Mouse (Mus musculus): ENCODE data around the gene Fam205c. TPM values are rescaled to one million over a fixed set of nuclear protein-coding genes. Genes with fewer than 3 reads are reported as not detected.
"Not testable (repeated sequence)": the region's sequence is repeated elsewhere in the genome, so short reads cannot be mapped to it uniquely, and the experiment has no call there.

The Fam205c gene
- polyA plus RNA-seq, 1 experiment from 2014 or later: 2.4 TPM

DNA sequence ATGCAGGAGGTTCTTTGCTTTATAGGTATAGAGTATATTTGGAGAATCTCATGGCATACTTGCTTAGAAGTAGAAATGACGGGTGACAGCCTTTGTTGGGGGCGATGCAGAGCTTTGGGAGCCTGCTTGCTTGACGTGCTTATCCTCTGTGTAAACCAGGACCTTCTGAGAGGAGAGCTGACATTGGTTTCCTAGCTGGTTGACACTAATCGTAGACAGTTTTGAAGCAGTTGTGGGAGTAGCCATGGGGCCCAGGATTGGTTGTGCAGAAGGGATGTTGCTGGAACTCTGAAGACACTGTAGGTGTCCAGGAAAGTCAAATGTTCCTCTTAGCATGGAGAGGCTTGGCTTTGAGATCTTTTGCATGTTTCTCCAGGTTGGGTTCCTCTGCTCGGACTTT lies 5.8 kb downstream of the Fam205c start:
- ATAC-seq (ENCODE audit: low FRiP score): no peak

GRCm38 (mm10) chr4:42867390-42867789 lies 6.6 kb downstream of the Fam205c start:
- Histone ChIP-seq H3K4me1 (replicated peaks; ENCODE audit: control insufficient read depth, insufficient read depth, low read length) (no peaks in the 10 kb centered on the region), H3K4me2 (replicated peaks) (no peak overlapping the region), H3K27ac (no peak overlapping the region), H3K27me3 (ENCODE audit: control insufficient read depth, insufficient read depth, low read length) (no peaks in the 10 kb centered on the region), H3K36me3 (replicated peaks; ENCODE audit: control insufficient read depth, insufficient read depth) (no peaks in the 10 kb centered on the region), H3K9me3 (ENCODE audit: control insufficient read depth, low read length) (no peaks in the 10 kb centered on the region), H3K4me3 (replicated peaks; ENCODE audit: low read length) (no peak overlapping the region), H3K9ac (no peak overlapping the region)
- no peak for ATAC-seq (ENCODE audit: low FRiP score)
- 75% methylated on average over 3 of the region's 3 CpGs for whole genome bisulfite sequencing
- no peak for DNase-seq (ENCODE audit: low spot score)

More for the DNA sequence above, 5.8 kb downstream of the Fam205c start:
- no peaks in the 10 kb centered on the region for H3K4me1 ChIP-seq (replicated peaks; ENCODE audit: control insufficient read depth, insufficient read depth, low read length)
- DNase-seq (ENCODE audit: low spot score): no peak
- H3K27ac ChIP-seq: no peak overlapping the region
- no peaks in the 10 kb centered on the region for H3K27me3 ChIP-seq (ENCODE audit: control insufficient read depth, insufficient read depth, low read length)
- H3K4me2 ChIP-seq (replicated peaks): no peak overlapping the region
- H3K9ac ChIP-seq: no peak overlapping the region
- H3K9me3 ChIP-seq (ENCODE audit: control insufficient read depth, low read length): no peaks in the 10 kb centered on the region
- H3K36me3 ChIP-seq (replicated peaks; ENCODE audit: control insufficient read depth, insufficient read depth): no peaks in the 10 kb centered on the region
- H3K4me3 ChIP-seq (replicated peaks; ENCODE audit: low read length): no peak overlapping the region
- WGBS: 89% methylated on average over 5 of the region's 5 CpGs

- H3K4me1 ChIP-seq (replicated peaks; ENCODE audit: control insufficient read depth, insufficient read depth, low read length); H3K27ac ChIP-seq; H3K9ac ChIP-seq; DNase-seq (ENCODE audit: low spot score); H3K27me3 ChIP-seq (ENCODE audit: control insufficient read depth, insufficient read depth, low read length); H3K4me3 ChIP-seq (replicated peaks; ENCODE audit: low read length); ATAC-seq (ENCODE audit: low FRiP score); H3K9me3 ChIP-seq (ENCODE audit: control insufficient read depth, low read length); H3K36me3 ChIP-seq (replicated peaks; ENCODE audit: control insufficient read depth, insufficient read depth); H3K4me2 ChIP-seq (replicated peaks): not testable (repeated sequence)
- 84% methylated on average over 5 of the region's 5 CpGs for WGBS
Observed at GRCm38 (mm10) chr4:42863487-42863886, 10.5 kb downstream of the Fam205c start.

GRCm38 (mm10) chr4:42860483-42860882 lies 13.6 kb downstream of the Fam205c start:
- not testable (repeated sequence) for H3K9me3 ChIP-seq (ENCODE audit: control insufficient read depth, low read length); ATAC-seq (ENCODE audit: low FRiP score); H3K9ac ChIP-seq; H3K36me3 ChIP-seq (replicated peaks; ENCODE audit: control insufficient read depth, insufficient read depth); DNase-seq (ENCODE audit: low spot score); H3K4me1 ChIP-seq (replicated peaks; ENCODE audit: control insufficient read depth, insufficient read depth, low read length); H3K27ac ChIP-seq; H3K4me3 ChIP-seq (replicated peaks; ENCODE audit: low read length); H3K27me3 ChIP-seq (ENCODE audit: control insufficient read depth, insufficient read depth, low read length); H3K4me2 ChIP-seq (replicated peaks)
- WGBS: 94% methylated on average over 9 of the region's 9 CpGs

DNA sequence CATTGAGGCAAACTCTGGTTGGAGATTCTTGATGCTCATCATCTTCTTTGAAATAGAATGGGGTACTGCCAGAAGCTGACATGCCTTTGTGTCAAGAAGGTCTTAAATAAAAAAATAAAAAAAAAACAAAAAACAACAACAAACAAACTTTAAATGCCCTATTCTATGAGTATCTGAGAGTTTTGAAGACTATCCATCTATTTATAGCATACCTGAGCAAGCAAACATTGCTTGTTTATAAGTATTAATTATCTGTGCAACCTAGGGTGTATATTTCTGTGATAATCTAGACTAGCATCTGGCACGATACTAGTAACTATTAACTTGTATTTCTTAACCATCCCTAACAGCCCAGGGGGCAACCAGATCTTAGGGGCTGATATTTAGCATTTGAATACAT lies 17.4 kb downstream of the Fam205c start, which contains the start of gene Gm12394:
Gene Gm12394 (minus strand): TSS at position 101 of the 400 bp plus-strand sequence.
- not testable (repeated sequence) for H3K27ac ChIP-seq; H3K36me3 ChIP-seq (replicated peaks; ENCODE audit: control insufficient read depth, insufficient read depth); H3K9ac ChIP-seq; ATAC-seq (ENCODE audit: low FRiP score); H3K27me3 ChIP-seq (ENCODE audit: control insufficient read depth, insufficient read depth, low read length); H3K4me3 ChIP-seq (replicated peaks; ENCODE audit: low read length); H3K4me2 ChIP-seq (replicated peaks); H3K4me1 ChIP-seq (replicated peaks; ENCODE audit: control insufficient read depth, insufficient read depth, low read length); H3K9me3 ChIP-seq (ENCODE audit: control insufficient read depth, low read length); DNase-seq (ENCODE audit: low spot score)
- 93% methylated on average over 1 of the region's 1 CpGs for WGBS

DNA sequence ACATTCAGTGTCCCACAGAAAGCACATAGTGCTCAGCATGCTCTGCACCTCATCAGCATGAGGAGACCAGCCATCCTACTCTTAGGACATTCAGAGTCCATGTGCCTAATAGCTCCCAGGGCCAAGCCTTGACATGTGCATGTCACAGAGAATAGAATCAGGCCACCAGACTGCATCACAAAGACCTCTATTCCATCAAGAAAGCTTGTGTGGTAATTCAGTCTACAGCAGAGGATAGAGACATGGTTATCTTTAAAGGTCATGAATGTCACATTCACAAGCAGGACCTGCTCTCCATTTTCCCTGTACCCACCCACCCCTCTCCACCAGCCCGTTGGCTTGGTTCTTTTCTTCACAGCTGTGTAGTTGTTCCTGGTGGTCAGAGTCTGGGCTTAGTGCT lies 20.2 kb downstream of the Fam205c start, which contains the start of gene Fam205a1:
Gene Fam205a1 (minus strand): TSS at position 101 of the 400 bp plus-strand sequence.
- H3K27ac ChIP-seq; H3K4me3 ChIP-seq (replicated peaks; ENCODE audit: low read length); ATAC-seq (ENCODE audit: low FRiP score); H3K27me3 ChIP-seq (ENCODE audit: control insufficient read depth, insufficient read depth, low read length); H3K9ac ChIP-seq; DNase-seq (ENCODE audit: low spot score); H3K36me3 ChIP-seq (replicated peaks; ENCODE audit: control insufficient read depth, insufficient read depth); H3K4me1 ChIP-seq (replicated peaks; ENCODE audit: control insufficient read depth, insufficient read depth, low read length); H3K9me3 ChIP-seq (ENCODE audit: control insufficient read depth, low read length); H3K4me2 ChIP-seq (replicated peaks): not testable (repeated sequence)
- 89% methylated on average over 1 of the region's 1 CpGs for WGBS

Other genes with a start within 250 kb of the Fam205c start
- 0.65 TPM in 1 of 2 replicates, not detected in the other for gene Gm2564, start 244.5 kb downstream of the Fam205c start, polyA plus RNA-seq (2014; fragmentation: Nextera tagmentation; extraction: Ambion mirVana)
- not detected in 2 replicates for gene Ccl27b, start 219.0 kb downstream of the Fam205c start, polyA plus RNA-seq (2014; fragmentation: Nextera tagmentation; extraction: Ambion mirVana)
- gene Il11ra2, start 212.3 kb downstream of the Fam205c start, polyA plus RNA-seq (2014; fragmentation: Nextera tagmentation; extraction: Ambion mirVana): not detected in 2 replicates
- 0.37 and 0.67 TPM in 2 replicates for gene 4930578G10Rik, start 138.7 kb downstream of the Fam205c start, polyA plus RNA-seq (2014; fragmentation: Nextera tagmentation; extraction: Ambion mirVana)
- gene Ccl19, start 117.7 kb downstream of the Fam205c start, polyA plus RNA-seq (2014; fragmentation: Nextera tagmentation; extraction: Ambion mirVana): not detected in 2 replicates
- gene Ccl21a, start 100.2 kb downstream of the Fam205c start, polyA plus RNA-seq (2014; fragmentation: Nextera tagmentation; extraction: Ambion mirVana): 1.4 and 1.7 TPM in 2 replicates
- gene Fam205a1, start 20.3 kb downstream of the Fam205c start, polyA plus RNA-seq (2014; fragmentation: Nextera tagmentation; extraction: Ambion mirVana): 0.10 and 0.12 TPM in 2 replicates
- gene Gm12394, start 17.5 kb downstream of the Fam205c start, polyA plus RNA-seq (2014; fragmentation: Nextera tagmentation; extraction: Ambion mirVana): 0.62 and 0.73 TPM in 2 replicates
- gene Phf24, start 42.4 kb upstream of the Fam205c start, polyA plus RNA-seq (2014; fragmentation: Nextera tagmentation; extraction: Ambion mirVana): 43.5 and 47.8 TPM in 2 replicates
- gene Dnajb5, start 75.6 kb upstream of the Fam205c start, polyA plus RNA-seq (2014; fragmentation: Nextera tagmentation; extraction: Ambion mirVana): 38.5 and 42.0 TPM in 2 replicates
- gene 1700022I11Rik, start 95.4 kb upstream of the Fam205c start, polyA plus RNA-seq (2014; fragmentation: Nextera tagmentation; extraction: Ambion mirVana): 0.63 and 0.71 TPM in 2 replicates
- gene Vcp, start 126.3 kb upstream of the Fam205c start, polyA plus RNA-seq (2014; fragmentation: Nextera tagmentation; extraction: Ambion mirVana): 470 and 518 TPM in 2 replicates
- gene Fancg, start 136.3 kb upstream of the Fam205c start, polyA plus RNA-seq (2014; fragmentation: Nextera tagmentation; extraction: Ambion mirVana): 15.6 and 20.1 TPM in 2 replicates
- gene Pigo, start 151.6 kb upstream of the Fam205c start, polyA plus RNA-seq (2014; fragmentation: Nextera tagmentation; extraction: Ambion mirVana): 24.2 and 27.1 TPM in 2 replicates
- gene Stoml2, start 157.5 kb upstream of the Fam205c start, polyA plus RNA-seq (2014; fragmentation: Nextera tagmentation; extraction: Ambion mirVana): 215 and 231 TPM in 2 replicates
- gene Fam214b, start 172.0 kb upstream of the Fam205c start, polyA plus RNA-seq (2014; fragmentation: Nextera tagmentation; extraction: Ambion mirVana): 22.6 and 22.9 TPM in 2 replicates
- 18.9 and 19.5 TPM in 2 replicates for gene Unc13b, start 184.7 kb upstream of the Fam205c start, polyA plus RNA-seq (2014; fragmentation: Nextera tagmentation; extraction: Ambion mirVana)

All from hindbrain, embryonic 14.5 days (tissue).